In genomic region chr9:122100584-122101127, GRCm38 (mm10) we compare ENCODE assay signal across 18 mouse cellular contexts.
"Had no signal": no experiment of that assay in that cellular context is flagged by ENCODE, and none has a peak within 500 bp of the region (broad histone marks: within the 10 kb centered on the region; RNA-seq: fewer than 3 reads in every experiment).

No protein-coding gene starts in this region.

- DNase-seq: kidney, adult 8-10 months; kidney, postnatal 10 days; kidney, postnatal 36 days; left cerebral cortex, postnatal 4 days; lung, adult 18-20 months; lung, postnatal 10 days; lung, postnatal 36 days; midbrain, embryonic 14.5 days; right cerebral cortex, postnatal 25 days; thymus, postnatal 25 days had no signal

- H3K9ac ChIP-seq: kidney, embryonic 15.5 days; limb, embryonic 12.5 days; limb, embryonic 15.5 days; liver, embryonic 14.5 days; lung, embryonic 15.5 days; neural tube, embryonic 12.5 days; neural tube, embryonic 15.5 days had no signal

- H3K4me2 ChIP-seq: kidney, embryonic 15.5 days; limb, embryonic 12.5 days; limb, embryonic 15.5 days; lung, embryonic 15.5 days; midbrain, embryonic 11.5 days; neural tube, embryonic 12.5 days; neural tube, embryonic 15.5 days had no signal

- H3K27me3 ChIP-seq: kidney, embryonic 15.5 days; limb, embryonic 12.5 days; limb, embryonic 15.5 days; lung, embryonic 15.5 days; neural tube, embryonic 12.5 days; neural tube, embryonic 15.5 days had no signal

- H3K36me3 ChIP-seq: kidney, embryonic 15.5 days; limb, embryonic 12.5 days; limb, embryonic 15.5 days; lung, embryonic 15.5 days; neural tube, embryonic 12.5 days; neural tube, embryonic 15.5 days had no signal

- H3K4me3 ChIP-seq: kidney, embryonic 15.5 days; limb, embryonic 12.5 days; limb, embryonic 15.5 days; lung, embryonic 15.5 days; neural tube, embryonic 12.5 days; neural tube, embryonic 15.5 days had no signal

- H3K9me3 ChIP-seq: kidney, embryonic 15.5 days; limb, embryonic 12.5 days; limb, embryonic 15.5 days; lung, embryonic 15.5 days; neural tube, embryonic 12.5 days; neural tube, embryonic 15.5 days had no signal

- H3K27ac ChIP-seq: kidney, embryonic 15.5 days; limb, embryonic 12.5 days; limb, embryonic 15.5 days; liver, embryonic 14.5 days; lung, embryonic 15.5 days; neural tube, embryonic 12.5 days; neural tube, embryonic 15.5 days had no signal

- H3K4me1 ChIP-seq: kidney, embryonic 15.5 days; limb, embryonic 12.5 days; limb, embryonic 15.5 days; lung, embryonic 15.5 days; neural tube, embryonic 12.5 days; neural tube, embryonic 15.5 days had no signal
